Mouse (Mus musculus) embryo, embryonic 9.5 days (tissue): ENCODE results near the gene Fam71e2.

Experiments used
- DNase-seq: peaks from one replicate; pipeline ENCODE4 v3.0.0-alpha.2; 2017; ENCODE audit errors: extremely low spot score

Fam71e2 gene

GRCm38 (mm10) chr7:4739041-4739543 is 32.0 kb downstream of the Fam71e2 start:
- DNase-seq, result no peak

GRCm38 (mm10) chr7:4732968-4733392 is 38.1 kb downstream of the Fam71e2 start:
- no peak for DNase-seq

GRCm38 (mm10) chr7:4731090-4731489 is 40.0 kb downstream of the Fam71e2 start:
- no peak for DNase-seq

- no peak for DNase-seq
Observed at GRCm38 (mm10) chr7:4725169-4725568, 45.9 kb downstream of the Fam71e2 start, which contains the start of gene Tmem150b. Gene Tmem150b (minus strand): TSS chr7:4725249.

- DNase-seq, result no peak
Observed at GRCm38 (mm10) chr7:4724359-4724758, 46.7 kb downstream of the Fam71e2 start.

- no peak for DNase-seq
Observed at GRCm38 (mm10) chr7:4723508-4723907, 47.6 kb downstream of the Fam71e2 start.

GRCm38 (mm10) chr7:4719276-4719675 is 51.8 kb downstream of the Fam71e2 start:
- DNase-seq, result no peak

- no peak for DNase-seq
Observed at GRCm38 (mm10) chr7:4716955-4717354, 54.1 kb downstream of the Fam71e2 start.

GRCm38 (mm10) chr7:4712594-4712993 is 58.5 kb downstream of the Fam71e2 start:
- DNase-seq, result no peak

GRCm38 (mm10) chr7:4705098-4705497 is 66.0 kb downstream of the Fam71e2 start:
- peak; percentile 37 for DNase-seq
